Mouse (Mus musculus) stomach, embryonic 15.5 days (tissue): ENCODE measurements around the gene Pcyt1b. TPM values are rescaled to one million over a fixed set of nuclear protein-coding genes. Genes with fewer than 3 reads are reported as not detected.
A peak's percentile ranks its signal among the peaks of the same experiment; 100 is the strongest.

ENCODE experiments used
- ATAC-seq: fragments of 200-750 bp; cut with Nextera tagmentation; 2 replicates; pipeline ENCODE4 v1.8.0; 2017; ENCODE audit warnings: low read depth, moderate number of reproducible peaks, moderate TSS enrichment; ENCODE audit not compliant: insufficient read depth, low FRiP score
- H3K27ac ChIP-seq: fragments of 300-500 bp; sonication (generic); 2 replicates; pipeline ENCODE4 v1.5.1; 2015; ENCODE audit warnings: mild to moderate bottlenecking, inconsistent platforms
- H3K27me3 ChIP-seq: fragments of 300-500 bp; sonication (generic); replicated peaks from 2 replicates; pipeline ENCODE4 v1.6.1; 2015; ENCODE audit warnings: inconsistent platforms
- H3K36me3 ChIP-seq: fragments of 300-500 bp; sonication (generic); 2 replicates; pipeline ENCODE4 v1.6.1; 2015; ENCODE audit warnings: inconsistent platforms
- H3K4me1 ChIP-seq: fragments of 300-500 bp; sonication (generic); 2 replicates; pipeline ENCODE4 v1.6.1; 2015; ENCODE audit warnings: inconsistent platforms
- H3K4me2 ChIP-seq: fragments of 300-500 bp; sonication (generic); 2 replicates; pipeline ENCODE4 v1.6.1; 2015; ENCODE audit warnings: mild to moderate bottlenecking, inconsistent platforms
- H3K4me3 ChIP-seq: fragments of 300-500 bp; sonication (generic); replicated peaks from 2 replicates; pipeline ENCODE4 v1.5.1; 2015; ENCODE audit warnings: inconsistent platforms
- H3K9ac ChIP-seq: fragments of 300-500 bp; sonication (generic); 2 replicates; pipeline ENCODE4 v1.6.1; 2015; ENCODE audit warnings: inconsistent platforms
- H3K9me3 ChIP-seq: fragments of 300-500 bp; sonication (generic); 2 replicates; pipeline ENCODE4 v1.6.1; 2016; ENCODE audit warnings: inconsistent platforms
- WGBS: fragments of 180-500 bp; shearing (Covaris S2); methylation state at CpG from one replicate; pipeline ENCODE4 v1.1.7; 2015; 5-methylcytosine and 5-hydroxymethylcytosine counted together
- polyA plus RNA-seq: library from polyadenylated mRNA; unstranded; fragments of >200 nt; fragmentation: Nextera tagmentation; extraction: Ambion mirVana; gene quantifications from 2 replicates; pipeline ENCODE4 v1.2.1, GENCODE M21; 2015

Pcyt1b gene
- polyA plus RNA-seq, 1 experiment from 2014 or later: 2.7 TPM

GRCm38 (mm10) chrX:93750566-93750965 is 95.9 kb downstream of the Pcyt1b start:
- ATAC-seq: peak; percentile 85; the same call in 1 of the 2 replicates
- H3K36me3 ChIP-seq: no peaks in the 10 kb centered on the region
- no peaks in the 10 kb centered on the region for H3K9me3 ChIP-seq
- H3K4me3 ChIP-seq: no peak overlapping the region
- no peaks in the 10 kb centered on the region for H3K27me3 ChIP-seq
- 86% methylated on average over 6 of the region's 6 CpGs for WGBS
- H3K4me2 ChIP-seq: no peak overlapping the region
- H3K9ac ChIP-seq: no peak overlapping the region
- H3K4me1 ChIP-seq: no peaks in the 10 kb centered on the region
- no peak overlapping the region for H3K27ac ChIP-seq

- Histone ChIP-seq H3K4me3 (no peak overlapping the region), H3K9me3 (no peaks in the 10 kb centered on the region), H3K9ac (no peak overlapping the region), H3K4me1 (no peaks in the 10 kb centered on the region), H3K36me3 (no peaks in the 10 kb centered on the region), H3K4me2 (no peak overlapping the region), H3K27ac (no peak overlapping the region), H3K27me3 (no peaks in the 10 kb centered on the region)
- ATAC-seq: peak; percentile 53; the same call in 1 of the 2 replicates
- 52% methylated on average over 11 of the region's 11 CpGs for WGBS
These were observed 100.7 kb downstream of the Pcyt1b start for GRCm38 (mm10) chrX:93755210-93755842.

- Histone ChIP-seq H3K27me3 (no peaks in the 10 kb centered on the region), H3K27ac (no peak overlapping the region), H3K9ac (no peak overlapping the region), H3K4me1 (no peaks in the 10 kb centered on the region), H3K9me3 (no peaks in the 10 kb centered on the region), H3K4me2 (no peak overlapping the region), H3K36me3 (no peaks in the 10 kb centered on the region), H3K4me3 (no peak overlapping the region)
- no peak for ATAC-seq
- 50% methylated on average over 7 of the region's 7 CpGs for WGBS
These were observed 102.3 kb downstream of the Pcyt1b start for GRCm38 (mm10) chrX:93756867-93757455.

- no peaks in the 10 kb centered on the region for H3K4me1 ChIP-seq
- no peaks in the 10 kb centered on the region for H3K27me3 ChIP-seq
- H3K36me3 ChIP-seq: no peaks in the 10 kb centered on the region
- H3K4me2 ChIP-seq: no peak overlapping the region
- no peaks in the 10 kb centered on the region for H3K9me3 ChIP-seq
- WGBS: 67% methylated on average over 3 of the region's 3 CpGs
- H3K9ac ChIP-seq: no peak overlapping the region
- peak; percentile 77 for ATAC-seq
- no peak overlapping the region for H3K4me3 ChIP-seq
- no peak overlapping the region for H3K27ac ChIP-seq
These were observed 106.1 kb downstream of the Pcyt1b start for GRCm38 (mm10) chrX:93760770-93761169.

- Histone ChIP-seq H3K9ac (no peak overlapping the region), H3K27me3 (no peaks in the 10 kb centered on the region), H3K4me2 (no peak overlapping the region), H3K9me3 (no peaks in the 10 kb centered on the region), H3K27ac (no peak overlapping the region), H3K4me1 (no peaks in the 10 kb centered on the region), H3K36me3 (no peaks in the 10 kb centered on the region), H3K4me3 (no peak overlapping the region)
- no peak for ATAC-seq
- WGBS: 82% methylated on average over 1 of the region's 1 CpGs
These were observed 134.9 kb downstream of the Pcyt1b start for GRCm38 (mm10) chrX:93789562-93789961.

GRCm38 (mm10) chrX:93793168-93793567 is 138.5 kb downstream of the Pcyt1b start:
- Histone ChIP-seq H3K4me2 (no peak overlapping the region), H3K27me3 (no peaks in the 10 kb centered on the region), H3K4me1 (no peaks in the 10 kb centered on the region), H3K9me3 (no peaks in the 10 kb centered on the region), H3K4me3 (no peak overlapping the region), H3K36me3 (no peaks in the 10 kb centered on the region), H3K9ac (no peak overlapping the region), H3K27ac (no peak overlapping the region)
- no peak for ATAC-seq

Other genes starting within 250 kb of the Pcyt1b start
- 17.5 and 18.5 TPM in 2 replicates for gene Pola1, start 22.7 kb upstream of the Pcyt1b start, polyA plus RNA-seq
- gene Pdk3, start 177.3 kb downstream of the Pcyt1b start, polyA plus RNA-seq: 53.1 and 54.6 TPM in 2 replicates